In genomic region chr1:133471086-133471485, GRCm38 (mm10) we compare ENCODE assay signal across 10 mouse cellular contexts. TPM values are rescaled to one million over a fixed set of nuclear protein-coding genes. Genes with fewer than 3 reads are reported as not detected.
DNase-seq lines count a peak whose midpoint lies in the region; ATAC-seq lines count a peak whose summit lies in the region.
"Had no signal": no experiment of that assay in that cellular context is flagged by ENCODE, and none has a peak within 500 bp of the region (broad histone marks: within the 10 kb centered on the region; RNA-seq: fewer than 3 reads in every experiment).

No protein-coding gene starts in this region.

- no peak overlapping the region for H3K9ac ChIP-seq in forebrain, embryonic 12.5 days
- H3K9ac ChIP-seq in forebrain, embryonic 14.5 days (ENCODE audit: low read length) = no peak overlapping the region

- H3K27me3 ChIP-seq in forebrain, embryonic 12.5 days = no peaks in the 10 kb centered on the region; the same call in 1 of the 2 replicates
- H3K27me3 ChIP-seq in forebrain, embryonic 14.5 days (replicated peaks; ENCODE audit: control insufficient read depth, insufficient read depth, low read length) = no peaks in the 10 kb centered on the region

- H3K36me3 ChIP-seq in forebrain, embryonic 12.5 days (replicated peaks) = no peaks in the 10 kb centered on the region
- no peaks in the 10 kb centered on the region for H3K36me3 ChIP-seq in forebrain, embryonic 14.5 days (ENCODE audit: control insufficient read depth, insufficient read depth, low read length)

- 0 out of 2 replicates have a peak overlapping the region, but pooled peaks have one; percentile 26 for H3K27ac ChIP-seq in forebrain, embryonic 12.5 days
- no peak overlapping the region for H3K27ac ChIP-seq in forebrain, embryonic 14.5 days (ENCODE audit: low read depth, low read length)

- peaks cover 15% of the 10 kb centered on the region for H3K4me1 ChIP-seq in forebrain, embryonic 12.5 days
- H3K4me1 ChIP-seq in forebrain, embryonic 14.5 days (ENCODE audit: control insufficient read depth, insufficient read depth, low read length) = 0 out of 2 replicates have a peak, but pooled peaks cover 2% of the 10 kb centered on the region

- no peak for ATAC-seq in forebrain, embryonic 12.5 days (ENCODE audit: low FRiP score)
- ATAC-seq in forebrain, embryonic 14.5 days = no peak
- ATAC-seq in megakaryocyte progenitor cell, adult 5-6 weeks (replicated peaks; ENCODE audit: poor library complexity) = no peak

- no peak overlapping the region for H3K4me2 ChIP-seq in forebrain, embryonic 12.5 days
- H3K4me2 ChIP-seq in forebrain, embryonic 14.5 days (ENCODE audit: low read length) = no peak overlapping the region

- no peak overlapping the region for H3K4me3 ChIP-seq in forebrain, embryonic 12.5 days (replicated peaks)
- H3K4me3 ChIP-seq in forebrain, embryonic 14.5 days (ENCODE audit: low read depth, low read length) = no peak overlapping the region

- DNase-seq in forebrain, embryonic 14.5 days (ENCODE audit: low spot score) = no peak
- peak; percentile 75 for DNase-seq in heart, adult 8-10 months (ENCODE audit: low spot score)
- peak; percentile 37 to 49 for DNase-seq in kidney, adult 8-10 months
- DNase-seq in lung, postnatal 4 days = peak; percentile 57 to 59
- no peak for DNase-seq in adipocyte (ENCODE audit: low spot score)
- no peak for DNase-seq in thymus, postnatal 4 days
- DNase-seq: cerebellum, adult 8-10 months; right cerebral cortex, postnatal 14 days had no signal

- WGBS in forebrain, embryonic 12.5 days = 72% methylated on average over 7 of the region's 7 CpGs
- WGBS in forebrain, embryonic 14.5 days = 77% methylated on average over 7 of the region's 7 CpGs

- H3K9me3 ChIP-seq in forebrain, embryonic 12.5 days = no peaks in the 10 kb centered on the region
- H3K9me3 ChIP-seq in forebrain, embryonic 14.5 days (replicated peaks; ENCODE audit: control insufficient read depth, low read length) = no peaks in the 10 kb centered on the region

RNA-seq across cellular contexts. Expression of gene Sox13, which starts 46.9 kb away (rescaled TPM):
- polyA plus RNA-seq in forebrain, embryonic 12.5 days (2016; fragmentation: Nextera tagmentation; extraction: Ambion mirVana) = 13.1 and 13.3 TPM in 2 replicates
- 4.2 and 4.3 TPM in 2 replicates for polyA plus RNA-seq in forebrain, embryonic 14.5 days (2014; fragmentation: Nextera tagmentation; extraction: Ambion mirVana)
- 10 to 100 TPM; 11.0 to 14.4 (median 13.9) TPM for total RNA-seq in heart, adult 8-10 months (2022)
- total RNA-seq in megakaryocyte progenitor cell, adult 5-6 weeks (2015) = 3.5 and 3.8 TPM in 2 replicates
- total RNA-seq in megakaryocyte progenitor cell, adult 5-6 weeks (2017) = 0.98 and 2.2 TPM in 2 replicates

Comparison
In these comparisons a context has a peak if more than half of its experiments do, and no peak if none do; other contexts are left out.
1. DNase-seq: peak in heart, adult 8-10 months (single experiment), kidney, adult 8-10 months (2 of 2) and lung, postnatal 4 days (2 of 2); none in forebrain, embryonic 14.5 days (single experiment), adipocyte (single experiment) and thymus, postnatal 4 days (single experiment).